Mouse (Mus musculus): ENCODE data around the gene Brd3os.

Brd3os gene

GRCm38 (mm10) chr2:27462901-27463300, 20.8 kb downstream of the Brd3os start:
- DNase-seq (ENCODE audit: low read depth in 2 of 2, low spot score in 2 of 2): no peak

- no peak for DNase-seq (ENCODE audit: low read depth in 2 of 2, low spot score in 2 of 2)
Measured at GRCm38 (mm10) chr2:27469292-27469990, 27.3 kb downstream of the Brd3os start.

- DNase-seq (ENCODE audit: low read depth in 2 of 2, low spot score in 2 of 2): no peak
Measured at GRCm38 (mm10) chr2:27469991-27470355, 27.8 kb downstream of the Brd3os start.

- DNase-seq (ENCODE audit: low read depth in 2 of 2, low spot score in 2 of 2): no peak
Measured at GRCm38 (mm10) chr2:27470535-27470934, 28.4 kb downstream of the Brd3os start.

GRCm38 (mm10) chr2:27471170-27471584, 29.1 kb downstream of the Brd3os start:
- DNase-seq (ENCODE audit: low read depth in 2 of 2, low spot score in 2 of 2): no peak

- DNase-seq (ENCODE audit: low read depth in 2 of 2, low spot score in 2 of 2): no peak
Measured at GRCm38 (mm10) chr2:27473061-27473765, 31.1 kb downstream of the Brd3os start.

- no peak for DNase-seq (ENCODE audit: low read depth in 2 of 2, low spot score in 2 of 2)
Measured at GRCm38 (mm10) chr2:27473911-27474310, 31.8 kb downstream of the Brd3os start.

- peak; percentile 14 to 20 for DNase-seq (ENCODE audit: low read depth in 2 of 2, low spot score in 2 of 2)
Measured at GRCm38 (mm10) chr2:27474621-27475484, 32.7 kb downstream of the Brd3os start.

GRCm38 (mm10) chr2:27475495-27476302, 33.6 kb downstream of the Brd3os start:
- DNase-seq (ENCODE audit: low read depth in 2 of 2, low spot score in 2 of 2): peak; percentile 76 to 78

GRCm38 (mm10) chr2:27476303-27477192, 34.4 kb downstream of the Brd3os start:
- no peak for DNase-seq (ENCODE audit: low read depth in 2 of 2, low spot score in 2 of 2)

GRCm38 (mm10) chr2:27479821-27480220, 37.7 kb downstream of the Brd3os start:
- no peak for DNase-seq (ENCODE audit: low read depth in 2 of 2, low spot score in 2 of 2)

GRCm38 (mm10) chr2:27480367-27480766, 38.2 kb downstream of the Brd3os start:
- no peak for DNase-seq (ENCODE audit: low read depth in 2 of 2, low spot score in 2 of 2)

GRCm38 (mm10) chr2:27482265-27482861, 40.2 kb downstream of the Brd3os start:
- no peak for DNase-seq (ENCODE audit: low read depth in 2 of 2, low spot score in 2 of 2)

- no peak for DNase-seq (ENCODE audit: low read depth in 2 of 2, low spot score in 2 of 2)
Measured at GRCm38 (mm10) chr2:27486725-27487124, 44.6 kb downstream of the Brd3os start.

GRCm38 (mm10) chr2:27487336-27488049, 45.4 kb downstream of the Brd3os start:
- DNase-seq (ENCODE audit: low read depth in 2 of 2, low spot score in 2 of 2): no peak

GRCm38 (mm10) chr2:27488362-27488761, 46.2 kb downstream of the Brd3os start:
- no peak for DNase-seq (ENCODE audit: low read depth in 2 of 2, low spot score in 2 of 2)

GRCm38 (mm10) chr2:27490939-27491338, 48.8 kb downstream of the Brd3os start:
- no peak for DNase-seq (ENCODE audit: low read depth in 2 of 2, low spot score in 2 of 2)
